Mouse (Mus musculus) mouse trophoblast stem cell (cell line): ENCODE results near the gene Tbc1d30.

Experiments used
- in situ Hi-C, 2 experiments: fragments of 300-500 bp; cut with MseI, MboI; formaldehyde crosslinking; loops; 2 replicates in 1 of 2; 3 replicates in 1 of 2; pipeline ENCODE4 v1.15.1; 2025

The Tbc1d30 gene

DNA sequence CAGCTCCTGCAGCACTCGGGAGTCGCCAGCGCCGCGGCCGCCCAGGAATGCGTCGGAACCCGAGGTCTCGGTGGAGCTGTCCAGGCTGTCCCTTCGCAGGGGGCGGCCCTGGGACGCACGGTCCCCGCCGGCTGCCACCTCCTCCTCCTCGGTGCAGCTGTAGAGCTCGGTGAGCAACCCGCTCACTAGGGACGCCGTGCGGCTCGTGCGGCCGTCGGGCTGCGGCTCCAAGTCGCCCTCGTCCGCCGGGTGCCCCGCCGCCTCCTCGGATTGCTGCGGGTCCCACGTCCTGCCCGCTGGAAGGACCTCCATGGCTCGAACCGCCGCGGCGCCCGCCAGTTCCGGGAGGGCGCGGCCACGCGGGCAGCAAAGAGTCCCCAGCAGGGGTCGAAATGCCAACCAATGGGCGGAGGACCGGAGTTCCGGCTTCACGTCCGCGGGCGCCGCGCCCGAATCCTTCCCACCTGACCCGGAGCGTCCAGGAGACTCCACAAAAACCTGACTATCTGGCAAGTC lies at the start of gene Tbc1d30:
Tbc1d30 (minus strand) TSS at position 213 of the 516 bp plus-strand sequence.
- in situ Hi-C loops, result no loop called here

DNA sequence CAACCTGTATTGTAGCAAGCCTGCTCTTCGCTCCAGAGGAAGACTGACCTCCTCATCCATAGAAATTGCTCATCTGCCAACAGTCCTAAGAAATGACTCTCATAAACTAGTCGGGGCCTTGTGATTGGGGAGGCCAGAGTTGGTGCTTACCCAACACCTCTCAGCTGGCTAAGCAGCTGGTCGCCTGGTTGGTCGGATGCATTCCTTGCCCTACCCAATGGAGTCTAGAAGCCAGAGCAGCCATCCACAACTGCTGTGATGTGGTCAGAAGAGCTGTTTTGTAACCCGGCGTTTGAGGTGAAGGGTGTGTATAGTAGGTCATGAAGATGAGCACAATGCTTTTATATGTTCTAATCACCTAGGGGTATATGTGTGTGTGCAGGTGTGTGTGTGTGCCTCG lies 47.5 kb upstream of the Tbc1d30 start:
- in situ Hi-C loops, result no loop called here

DNA sequence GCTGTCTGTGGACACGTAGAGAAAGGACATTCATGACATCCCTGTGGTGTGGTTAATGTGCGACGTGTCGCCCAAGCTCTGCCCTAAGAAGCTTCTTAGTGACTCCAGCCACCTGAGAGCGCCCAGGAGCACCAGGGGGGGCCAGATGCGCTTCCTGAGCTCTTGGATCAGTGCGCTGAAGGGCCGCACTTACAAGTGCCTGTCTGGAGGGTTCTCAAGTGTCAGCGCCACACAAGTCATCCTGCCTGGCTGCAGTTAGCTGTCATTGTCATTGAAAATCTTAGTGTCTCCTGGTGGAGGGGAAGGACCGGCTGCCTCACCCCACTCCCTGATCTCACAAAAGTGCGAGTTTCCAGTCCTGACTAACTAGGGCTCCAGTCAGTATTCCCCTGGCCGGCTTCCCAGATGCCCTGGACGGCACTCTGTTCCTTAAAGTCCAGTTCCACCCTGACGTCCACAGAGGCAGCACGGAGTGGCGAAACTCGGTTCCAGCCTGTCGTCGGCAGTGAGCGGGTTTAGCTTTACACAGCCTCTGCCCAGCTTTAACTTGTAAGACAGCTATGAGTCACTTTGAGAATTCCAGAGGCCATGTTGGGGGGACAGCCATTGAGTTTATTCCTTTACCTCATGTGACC lies 44.6 kb upstream of the Tbc1d30 start:
- in situ Hi-C loops, result no loop called here

- in situ Hi-C loops, result no loop called here
Measured at GRCm38 (mm10) chr10:121394789-121395325, 43.8 kb upstream of the Tbc1d30 start.

- in situ Hi-C loops, result no loop called here
Measured at GRCm38 (mm10) chr10:121394270-121394669, 43.2 kb upstream of the Tbc1d30 start.

DNA sequence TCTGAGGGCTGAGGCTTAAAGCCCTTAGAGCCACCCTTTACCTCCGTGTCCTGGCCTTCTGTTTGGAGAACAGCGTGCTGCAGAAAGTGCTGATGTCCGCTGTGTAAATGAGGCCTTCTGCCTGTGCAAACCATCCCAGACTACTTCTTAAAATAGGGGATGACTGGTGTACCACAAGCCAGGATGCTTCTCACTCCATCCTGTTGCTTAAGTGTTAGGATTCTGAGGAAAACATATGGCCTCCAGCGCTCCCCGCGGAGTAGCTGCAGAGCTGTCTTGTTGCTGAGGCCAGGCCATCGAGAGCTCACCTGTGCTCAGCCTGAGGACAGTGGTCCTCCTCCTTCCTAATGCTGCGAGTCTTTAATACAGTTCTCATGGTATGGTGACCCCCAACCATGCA lies 40.8 kb upstream of the Tbc1d30 start:
- in situ Hi-C loops, result no loop called here

DNA sequence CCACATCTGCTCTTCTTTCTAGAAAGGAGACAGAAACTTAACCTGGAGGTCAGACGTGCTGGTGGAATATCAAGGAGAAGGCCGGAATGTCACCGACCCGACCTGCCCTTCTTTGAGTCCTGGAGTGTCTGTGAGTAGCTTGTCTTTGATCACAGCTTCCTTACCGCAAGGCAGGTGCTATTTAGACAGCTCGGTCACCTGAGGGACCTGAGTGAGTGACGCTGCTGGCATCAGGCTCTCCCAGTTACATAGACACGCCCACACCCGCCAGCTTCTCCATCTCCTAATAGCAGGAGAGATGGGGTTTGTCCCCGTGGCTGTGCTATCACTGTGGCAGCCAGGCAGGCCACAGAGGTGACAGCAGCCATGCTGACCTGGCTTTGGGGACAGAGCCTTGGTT lies 39.5 kb upstream of the Tbc1d30 start:
- in situ Hi-C loops, result no loop called here

- in situ Hi-C loops, result no loop called here
Measured at GRCm38 (mm10) chr10:121386347-121386746, 35.3 kb upstream of the Tbc1d30 start.

- in situ Hi-C loops, result no loop called here
Measured at GRCm38 (mm10) chr10:121385695-121386094, 34.6 kb upstream of the Tbc1d30 start.

GRCm38 (mm10) chr10:121384710-121385109 lies 33.6 kb upstream of the Tbc1d30 start:
- in situ Hi-C loops, result no loop called here

DNA sequence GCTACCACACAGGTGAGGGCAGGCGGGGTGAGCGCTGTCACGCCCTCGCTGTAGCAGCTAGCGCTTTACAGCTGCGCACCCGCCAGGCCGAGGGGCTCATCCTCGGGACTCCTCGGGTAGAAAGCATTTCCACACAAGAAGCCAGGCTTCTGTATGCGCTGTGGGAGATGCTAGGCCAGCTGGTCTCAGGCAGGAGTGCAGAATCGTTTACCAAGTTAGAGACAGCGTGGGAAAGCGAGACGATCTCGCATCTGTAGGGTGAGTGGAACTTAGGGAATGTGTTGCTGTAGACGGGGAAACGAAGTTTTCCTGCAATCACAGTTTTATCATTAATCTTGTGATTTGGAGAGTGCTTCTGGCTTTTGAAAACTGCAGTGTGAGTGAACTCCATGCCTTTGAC lies 30.2 kb upstream of the Tbc1d30 start:
- in situ Hi-C loops, result no loop called here

GRCm38 (mm10) chr10:121379387-121379786 lies 28.3 kb upstream of the Tbc1d30 start:
- in situ Hi-C loops, result no loop called here

- in situ Hi-C loops, result no loop called here
Measured at GRCm38 (mm10) chr10:121376530-121377271, 25.6 kb upstream of the Tbc1d30 start.

DNA sequence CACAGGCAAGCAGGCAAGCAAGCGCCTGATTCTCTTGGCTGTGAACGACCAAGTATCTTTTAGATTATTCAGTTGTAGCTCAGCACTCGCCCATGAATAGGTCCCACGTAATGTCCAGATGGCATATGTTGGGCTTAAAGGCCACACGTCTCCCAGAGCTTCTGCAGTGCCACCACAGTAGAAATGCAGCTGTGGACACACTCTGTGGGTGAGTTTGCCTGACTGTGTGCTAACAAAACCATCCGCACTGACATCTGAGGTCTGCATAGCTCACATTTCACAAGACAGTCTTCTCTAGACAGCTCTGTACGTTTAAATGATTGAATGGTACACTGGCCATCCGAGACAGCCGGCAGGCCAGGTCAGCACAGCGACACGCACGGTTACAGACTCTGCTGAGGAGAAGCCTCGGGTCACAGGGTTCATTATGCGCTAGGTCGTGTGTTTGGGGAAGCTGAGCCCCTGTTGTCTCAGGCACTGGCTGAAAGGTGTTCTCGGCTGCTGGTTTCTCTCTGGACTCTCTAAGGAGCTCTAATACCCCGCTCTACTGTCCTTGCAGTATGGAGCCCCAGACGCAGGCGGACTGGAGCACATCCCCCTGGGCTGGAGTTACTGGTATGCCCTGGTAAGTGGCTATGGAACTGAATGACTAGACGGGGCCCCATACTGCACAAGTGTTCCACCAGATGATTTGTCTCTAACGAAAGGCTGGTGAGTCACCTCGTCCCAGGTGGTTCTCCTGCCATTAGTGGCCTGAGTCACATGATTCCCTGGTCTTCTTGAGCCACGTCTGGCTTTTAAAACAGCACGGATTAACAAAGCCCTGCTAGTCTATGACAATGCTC lies 24.8 kb upstream of the Tbc1d30 start:
- in situ Hi-C loops, result no loop called here

GRCm38 (mm10) chr10:121374693-121375620 lies 23.9 kb upstream of the Tbc1d30 start:
- in situ Hi-C loops, result no loop called here

- in situ Hi-C loops, result no loop called here
Measured at GRCm38 (mm10) chr10:121374013-121374412, 22.9 kb upstream of the Tbc1d30 start.

DNA sequence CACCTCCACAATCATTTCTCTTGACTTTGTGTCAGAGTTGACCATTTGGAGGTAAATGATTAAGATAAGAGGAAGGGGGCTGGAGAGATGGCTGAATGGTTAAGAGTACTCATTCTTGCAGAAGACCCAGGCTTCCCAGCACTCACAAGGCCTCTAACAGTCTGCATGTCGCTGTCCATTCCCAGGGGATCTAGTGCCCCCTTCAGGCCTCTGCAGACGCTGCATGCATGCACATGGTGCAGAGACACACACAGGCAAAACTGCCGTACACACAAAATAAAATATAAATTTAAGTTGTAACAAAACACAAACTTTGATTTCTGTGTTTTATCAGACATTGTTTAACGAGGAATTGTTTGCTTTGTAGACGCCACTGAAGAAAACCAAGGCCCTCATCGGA lies 19.7 kb upstream of the Tbc1d30 start:
- in situ Hi-C loops, result no loop called here

DNA sequence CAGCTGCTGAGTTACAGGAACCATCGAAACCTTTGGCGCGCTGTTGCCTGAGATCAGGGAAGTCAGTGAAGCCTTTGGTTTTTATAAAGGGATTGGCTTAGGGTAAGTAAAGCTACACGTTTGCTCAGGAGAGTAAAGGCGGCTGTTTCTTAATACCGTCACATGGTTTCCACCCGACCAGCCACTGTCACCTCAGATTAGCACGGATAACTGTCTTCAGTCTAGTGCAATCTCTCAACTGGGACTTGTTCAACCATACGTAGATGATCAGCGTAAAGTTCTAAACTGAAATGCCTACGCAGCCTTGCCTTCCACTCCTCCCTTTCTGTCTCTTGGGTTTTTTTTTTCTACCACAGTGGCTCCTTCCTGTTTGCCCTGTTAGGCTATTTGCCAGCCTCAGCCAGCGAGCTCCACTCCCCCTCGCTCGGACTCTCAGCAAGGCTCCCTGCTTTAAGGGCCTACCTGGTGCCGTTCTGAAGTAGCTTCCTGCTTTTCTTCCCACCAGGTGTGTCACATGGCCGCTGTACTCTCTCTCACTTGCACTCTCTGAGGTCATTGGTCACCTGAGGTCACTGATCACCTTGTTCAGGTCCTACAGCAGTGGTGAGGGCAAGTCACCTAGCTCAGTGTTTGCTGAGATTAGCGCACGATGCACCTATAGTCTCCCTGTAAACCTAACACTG lies 17.8 kb upstream of the Tbc1d30 start:
- in situ Hi-C loops, result no loop called here

DNA sequence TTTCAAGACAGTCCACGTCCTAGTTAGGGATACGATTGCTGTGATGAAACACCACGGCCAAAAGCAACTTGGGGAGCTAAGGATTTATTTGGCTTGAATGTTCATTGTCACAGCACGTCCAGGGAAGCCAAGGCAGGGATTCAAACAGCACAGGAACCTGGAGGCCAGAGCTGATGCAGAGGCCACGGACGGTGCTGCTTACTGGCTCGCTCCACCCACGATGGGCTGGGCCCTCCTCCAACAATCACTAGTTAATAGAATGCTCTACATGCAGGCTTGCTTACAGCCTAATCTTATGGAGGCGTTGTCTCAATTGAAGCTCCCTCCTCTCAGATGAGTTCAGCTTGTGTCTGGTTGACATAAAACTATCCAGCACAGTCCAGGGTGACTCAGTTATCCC lies 16.7 kb upstream of the Tbc1d30 start:
- in situ Hi-C loops, result no loop called here

GRCm38 (mm10) chr10:121367271-121367670 lies 16.2 kb upstream of the Tbc1d30 start:
- in situ Hi-C loops, result no loop called here
